Mouse (Mus musculus) erythroblast, adult 5-6 weeks (primary cell): ENCODE measurements around the gene Senp1. TPM values are rescaled to one million over a fixed set of nuclear protein-coding genes. Genes with fewer than 3 reads are reported as not detected.

Source experiments
- ATAC-seq: replicated peaks from 2 replicates; pipeline ENCODE4 v1.8.0; 2016; ENCODE audit warnings: moderate number of reproducible peaks, mild to moderate bottlenecking, moderate TSS enrichment, inconsistent platforms; ENCODE audit not compliant: poor library complexity, low FRiP score, severe bottlenecking
- total RNA-seq, 2 experiments: library from RNA; stranded (forward) in 1 of 2; stranded (reverse) in 1 of 2; fragments of 150-400 nt in 1 of 2; fragments of 200-764, 138-1000 nt in 1 of 2; gene quantifications; 2 replicates each; pipeline versions ENCODE4 v1.2.3 to v1.2.4; 2015 to 2017; ENCODE audit warnings: low replicate concordance in 2 of 2

The Senp1 gene
- total RNA-seq, 2 experiments from 2014 or later = 20.9 to 22.3 TPM

- ATAC-seq = no peak
Measured at GRCm38 (mm10) chr15:98066602-98067001, 26.9 kb downstream of the Senp1 start.

GRCm38 (mm10) chr15:98065881-98066280, 27.7 kb downstream of the Senp1 start:
- no peak for ATAC-seq

- 0 out of 2 replicates have a peak, but pooled peaks have one; percentile 44 for ATAC-seq
Measured at GRCm38 (mm10) chr15:98055246-98055645, 38.3 kb downstream of the Senp1 start.

GRCm38 (mm10) chr15:98051685-98052084, 41.9 kb downstream of the Senp1 start:
- no peak for ATAC-seq

- ATAC-seq = no peak
Measured at GRCm38 (mm10) chr15:98048918-98049700, 44.4 kb downstream of the Senp1 start.

GRCm38 (mm10) chr15:98044387-98044786, 49.2 kb downstream of the Senp1 start:
- ATAC-seq = no peak

GRCm38 (mm10) chr15:98043967-98044366, 49.6 kb downstream of the Senp1 start:
- ATAC-seq = no peak

GRCm38 (mm10) chr15:98042508-98042907, 51.0 kb downstream of the Senp1 start:
- ATAC-seq = no peak

- ATAC-seq = no peak
Measured at GRCm38 (mm10) chr15:98039682-98040081, 53.9 kb downstream of the Senp1 start.

GRCm38 (mm10) chr15:98036578-98036977, 57.0 kb downstream of the Senp1 start:
- ATAC-seq = no peak

- ATAC-seq = no peak
Measured at GRCm38 (mm10) chr15:98035076-98035755, 58.3 kb downstream of the Senp1 start.

- ATAC-seq = no peak
Measured at GRCm38 (mm10) chr15:98033233-98033748, 60.3 kb downstream of the Senp1 start.

- ATAC-seq = no peak
Measured at GRCm38 (mm10) chr15:98029798-98030197, 63.7 kb downstream of the Senp1 start.

GRCm38 (mm10) chr15:98026967-98027904, 66.3 kb downstream of the Senp1 start:
- ATAC-seq = no peak

GRCm38 (mm10) chr15:98025611-98026010, 67.9 kb downstream of the Senp1 start:
- ATAC-seq = no peak

- no peak for ATAC-seq
Measured at GRCm38 (mm10) chr15:98023137-98023536, 70.4 kb downstream of the Senp1 start.

- ATAC-seq = no peak
Measured at GRCm38 (mm10) chr15:98021886-98022285, 71.7 kb downstream of the Senp1 start.

- ATAC-seq = no peak
Measured at GRCm38 (mm10) chr15:98019047-98019446, 74.5 kb downstream of the Senp1 start.

GRCm38 (mm10) chr15:98017925-98018324, 75.6 kb downstream of the Senp1 start:
- no peak for ATAC-seq

- no peak for ATAC-seq
Measured at GRCm38 (mm10) chr15:98012810-98013209, 80.7 kb downstream of the Senp1 start.
